Mouse (Mus musculus): ENCODE measurements around the gene Epb41l2. TPM values are rescaled to one million over a fixed set of nuclear protein-coding genes. Genes with fewer than 3 reads are reported as not detected.

Epb41l2 gene
- polyA plus RNA-seq, 1 experiment = 44.5 TPM

DNA sequence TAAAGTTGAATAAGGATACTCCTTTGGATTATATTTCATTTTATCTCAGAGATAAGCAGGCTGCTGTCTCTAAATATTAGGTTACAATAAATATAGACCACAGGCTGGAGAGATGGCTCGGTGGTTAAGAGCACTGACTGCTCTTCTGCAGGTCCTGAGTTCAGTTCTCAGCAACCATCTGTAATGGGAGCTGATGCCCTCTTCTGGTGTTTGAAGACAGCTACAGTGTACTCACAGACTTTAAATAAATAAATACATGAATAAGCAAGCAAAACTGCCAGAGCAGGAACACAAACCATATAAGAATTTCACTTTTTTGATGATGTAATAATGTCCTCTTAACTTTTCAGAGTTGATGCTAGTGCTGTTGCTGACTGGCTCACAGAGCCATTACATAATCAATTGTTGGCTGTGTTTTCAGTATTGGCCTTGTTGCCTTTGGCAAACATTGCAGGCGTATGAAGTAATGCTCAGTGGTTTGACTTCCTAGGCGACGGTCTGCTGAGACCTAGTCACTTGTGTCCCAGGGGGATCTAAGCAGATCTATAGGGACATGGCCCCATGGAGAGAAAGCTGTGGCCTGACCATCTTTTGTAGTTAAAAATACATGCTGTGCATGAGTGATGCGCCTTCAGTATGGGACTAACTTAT is 35.8 kb downstream of the Epb41l2 start:
- WGBS = 37% methylated on average over 5 of the region's 5 CpGs
- no peak for DNase-seq (ENCODE audit: low read depth in 1 of 2, low spot score in 2 of 2)
- TF ChIP-seq POLR2A (IDR thresholded peaks at IDR 0.05; ENCODE audit: low read depth, low read length) = no peak
- TF ChIP-seq CTCF (IDR thresholded peaks at IDR 0.05; ENCODE audit: extremely low read depth, insufficient read depth, insufficient read length, insufficient replicate concordance) = no peak
- no peaks in the 10 kb centered on the region for H3K27me3 ChIP-seq (ENCODE audit: control insufficient read depth, insufficient read depth, low read length)
- H3K36me3 ChIP-seq (ENCODE audit: control insufficient read depth, insufficient read depth, low read length) = no peaks in the 10 kb centered on the region
- H3K27ac ChIP-seq (ENCODE audit: insufficient read depth, low read length) = no peak overlapping the region
- H3K4me3 ChIP-seq (ENCODE audit: extremely low read depth, insufficient read depth, insufficient read length) = no peak overlapping the region
- peaks cover 5% of the 10 kb centered on the region; the same call in 1 of the 2 replicates for H3K4me1 ChIP-seq (ENCODE audit: control insufficient read depth, insufficient read depth, insufficient read length)

DNA sequence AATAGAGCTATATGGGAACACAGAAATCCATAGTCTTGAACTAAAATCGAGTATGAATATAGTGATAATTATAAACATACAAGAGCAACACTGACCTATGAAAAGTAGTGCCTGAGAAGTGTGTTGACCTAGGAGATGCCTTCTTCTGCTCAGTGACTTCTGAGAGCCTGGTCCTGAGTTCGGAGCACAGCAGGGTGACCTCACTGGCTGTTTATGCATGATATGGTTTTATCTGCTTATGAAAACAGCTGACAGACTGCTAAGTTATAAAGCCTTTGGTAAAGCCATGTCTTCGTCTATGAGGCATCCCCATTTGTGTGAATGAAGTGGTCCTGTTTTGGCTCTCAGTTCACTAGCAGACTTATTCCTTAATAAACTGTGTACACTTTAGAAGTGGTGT is 37.3 kb downstream of the Epb41l2 start:
- DNase-seq (ENCODE audit: low read depth in 1 of 2, low spot score in 2 of 2) = no peak
- peaks cover 5% of the 10 kb centered on the region for H3K4me1 ChIP-seq (ENCODE audit: control insufficient read depth, insufficient read depth, insufficient read length)
- 84% methylated on average over 3 of the region's 3 CpGs for WGBS
- TF ChIP-seq CTCF (IDR thresholded peaks at IDR 0.05; ENCODE audit: extremely low read depth, insufficient read depth, insufficient read length, insufficient replicate concordance) (no peak), POLR2A (IDR thresholded peaks at IDR 0.05; ENCODE audit: low read depth, low read length) (no peak)
- no peak overlapping the region for H3K27ac ChIP-seq (ENCODE audit: insufficient read depth, low read length)
- H3K4me3 ChIP-seq (ENCODE audit: extremely low read depth, insufficient read depth, insufficient read length) = no peak overlapping the region
- H3K27me3 ChIP-seq (ENCODE audit: control insufficient read depth, insufficient read depth, low read length) = no peaks in the 10 kb centered on the region
- no peaks in the 10 kb centered on the region for H3K36me3 ChIP-seq (ENCODE audit: control insufficient read depth, insufficient read depth, low read length)

DNA sequence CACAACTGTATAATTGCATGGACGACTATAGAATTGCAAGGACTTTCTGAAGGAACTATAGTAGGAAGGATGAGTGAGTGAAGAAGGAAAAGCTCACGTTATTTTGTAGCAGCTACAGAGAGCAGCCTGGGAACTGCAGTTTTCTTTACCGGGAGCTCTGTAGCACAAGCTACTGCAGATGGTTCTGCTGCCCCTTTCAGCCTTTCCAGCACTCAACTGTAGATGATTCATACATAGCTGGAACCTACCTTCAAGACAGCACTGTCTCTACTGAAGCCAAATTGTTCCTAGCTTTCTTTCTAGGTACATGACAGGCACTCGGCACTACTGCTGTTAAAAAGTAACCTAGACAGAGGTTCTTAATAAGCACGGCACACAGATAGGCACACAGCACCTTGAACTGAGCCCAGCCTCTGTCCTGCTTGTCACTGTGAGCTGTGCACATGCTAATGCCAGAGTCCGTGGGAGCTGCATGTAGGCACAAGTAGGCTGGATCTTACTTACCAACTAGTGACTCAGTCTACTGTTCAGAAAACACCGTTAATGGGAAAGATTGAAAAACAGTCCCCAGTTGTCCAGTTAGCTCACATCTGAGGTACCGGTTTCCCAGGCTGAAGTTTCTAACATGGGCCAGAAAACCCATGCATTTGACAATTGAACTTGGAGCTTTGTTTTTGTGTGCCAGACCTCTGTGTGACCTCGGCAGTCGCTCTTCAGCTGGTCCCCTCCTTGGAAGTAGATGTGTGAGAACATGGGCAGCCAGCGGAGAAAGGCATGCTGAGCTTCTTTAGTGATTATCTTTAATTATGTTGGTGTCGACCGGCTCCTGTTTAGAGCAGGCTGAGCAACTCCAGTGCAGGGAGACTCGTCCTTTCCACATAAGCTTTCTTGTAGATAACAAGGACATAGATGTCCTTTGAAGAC is 38.4 kb downstream of the Epb41l2 start:
- Histone ChIP-seq H3K36me3 (ENCODE audit: control insufficient read depth, insufficient read depth, low read length) (no peaks in the 10 kb centered on the region), H3K27me3 (ENCODE audit: control insufficient read depth, insufficient read depth, low read length) (no peaks in the 10 kb centered on the region), H3K4me3 (ENCODE audit: extremely low read depth, insufficient read depth, insufficient read length) (no peak overlapping the region), H3K27ac (ENCODE audit: insufficient read depth, low read length) (no peak overlapping the region), H3K4me1 (ENCODE audit: control insufficient read depth, insufficient read depth, insufficient read length) (peaks cover 5% of the 10 kb centered on the region)
- DNase-seq (ENCODE audit: low read depth in 1 of 2, low spot score in 2 of 2) = no peak
- WGBS = 87% methylated on average over 14 of the region's 14 CpGs
- no peak for TF ChIP-seq CTCF (IDR thresholded peaks at IDR 0.05; ENCODE audit: extremely low read depth, insufficient read depth, insufficient read length, insufficient replicate concordance)
- TF ChIP-seq POLR2A (IDR thresholded peaks at IDR 0.05; ENCODE audit: low read depth, low read length) = no peak

DNA sequence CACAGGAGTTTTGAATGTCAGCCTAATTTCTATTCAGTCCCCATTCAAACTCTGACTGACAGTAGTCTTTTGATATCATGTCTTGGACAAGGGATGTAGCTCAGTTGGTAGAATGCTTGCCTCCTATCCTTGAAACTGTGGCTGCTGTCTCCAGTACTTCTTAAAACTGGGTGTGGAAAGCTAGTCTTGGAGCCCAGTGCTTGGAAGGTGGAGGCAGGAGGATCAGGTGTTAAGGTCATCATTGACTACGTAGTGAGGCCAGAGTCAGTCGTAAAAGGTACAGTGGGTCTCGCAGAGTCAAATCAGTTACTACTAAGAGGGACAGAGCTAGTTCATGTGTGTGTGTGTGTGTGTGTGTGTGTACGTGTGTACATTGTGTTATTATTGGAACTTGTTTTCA is 39.4 kb downstream of the Epb41l2 start:
- TF ChIP-seq CTCF (IDR thresholded peaks at IDR 0.05; ENCODE audit: extremely low read depth, insufficient read depth, insufficient read length, insufficient replicate concordance) = no peak
- no peak for TF ChIP-seq POLR2A (IDR thresholded peaks at IDR 0.05; ENCODE audit: low read depth, low read length)
- H3K4me3 ChIP-seq (ENCODE audit: extremely low read depth, insufficient read depth, insufficient read length) = no peak overlapping the region
- H3K4me1 ChIP-seq (ENCODE audit: control insufficient read depth, insufficient read depth, insufficient read length) = peaks cover 13% of the 10 kb centered on the region
- DNase-seq (ENCODE audit: low read depth in 1 of 2, low spot score in 2 of 2) = no peak
- no peak overlapping the region for H3K27ac ChIP-seq (ENCODE audit: insufficient read depth, low read length)
- no peaks in the 10 kb centered on the region for H3K36me3 ChIP-seq (ENCODE audit: control insufficient read depth, insufficient read depth, low read length)
- H3K27me3 ChIP-seq (ENCODE audit: control insufficient read depth, insufficient read depth, low read length) = no peaks in the 10 kb centered on the region
- 94% methylated on average over 4 of the region's 4 CpGs for WGBS

- no peaks in the 10 kb centered on the region for H3K27me3 ChIP-seq (ENCODE audit: control insufficient read depth, insufficient read depth, low read length)
- 39% methylated on average over 8 of the region's 8 CpGs for WGBS
- TF ChIP-seq CTCF (IDR thresholded peaks at IDR 0.05; ENCODE audit: extremely low read depth, insufficient read depth, insufficient read length, insufficient replicate concordance) (no peak), POLR2A (IDR thresholded peaks at IDR 0.05; ENCODE audit: low read depth, low read length) (no peak)
- H3K4me3 ChIP-seq (ENCODE audit: extremely low read depth, insufficient read depth, insufficient read length) = no peak overlapping the region
- no peak for DNase-seq (ENCODE audit: low read depth in 1 of 2, low spot score in 2 of 2)
- H3K36me3 ChIP-seq (ENCODE audit: control insufficient read depth, insufficient read depth, low read length) = no peaks in the 10 kb centered on the region
- H3K27ac ChIP-seq (ENCODE audit: insufficient read depth, low read length) = no peak overlapping the region
- peaks cover 23% of the 10 kb centered on the region for H3K4me1 ChIP-seq (ENCODE audit: control insufficient read depth, insufficient read depth, insufficient read length)
Measured at GRCm38 (mm10) chr10:25400076-25400475, 40.5 kb downstream of the Epb41l2 start.

- no peak for DNase-seq (ENCODE audit: low read depth in 1 of 2, low spot score in 2 of 2)
- no peak overlapping the region for H3K4me3 ChIP-seq (ENCODE audit: extremely low read depth, insufficient read depth, insufficient read length)
- H3K36me3 ChIP-seq (ENCODE audit: control insufficient read depth, insufficient read depth, low read length) = no peaks in the 10 kb centered on the region
- TF ChIP-seq CTCF (IDR thresholded peaks at IDR 0.05; ENCODE audit: extremely low read depth, insufficient read depth, insufficient read length, insufficient replicate concordance) (no peak), POLR2A (IDR thresholded peaks at IDR 0.05; ENCODE audit: low read depth, low read length) (no peak)
- H3K27ac ChIP-seq (ENCODE audit: insufficient read depth, low read length) = no peak overlapping the region
- no peaks in the 10 kb centered on the region for H3K27me3 ChIP-seq (ENCODE audit: control insufficient read depth, insufficient read depth, low read length)
- peaks cover 20% of the 10 kb centered on the region for H3K4me1 ChIP-seq (ENCODE audit: control insufficient read depth, insufficient read depth, insufficient read length)
- 87% methylated on average over 9 of the region's 9 CpGs for WGBS
Measured at GRCm38 (mm10) chr10:25400646-25401045, 41.0 kb downstream of the Epb41l2 start.

All from spleen, adult 2 months (tissue).